Comparison of ENCODE assay signal across 8 mouse cellular contexts in genomic region chr13:100731462-100732046, GRCm38 (mm10). TPM values are rescaled to one million over a fixed set of nuclear protein-coding genes. Genes with fewer than 3 reads are reported as not detected.
DNase-seq lines count a peak whose midpoint lies in the region; ATAC-seq and TF ChIP-seq lines count a peak whose summit lies in the region.
"Not testable (repeated sequence)": the region's sequence is repeated elsewhere in the genome, so short reads cannot be mapped to it uniquely, and the experiment has no call there.

No protein-coding gene starts in this region.

- WGBS in embryonic facial prominence, embryonic 10.5 days = 93% methylated on average over 6 of the region's 6 CpGs
- 91% methylated on average over 5 of the region's 6 CpGs for WGBS in forebrain, embryonic 16.5 days
- 90% methylated on average over 5 of the region's 6 CpGs for WGBS in heart, embryonic 16.5 days
- 83% methylated on average over 6 of the region's 6 CpGs for WGBS in intestine, embryonic 15.5 days
- 91% methylated on average over 5 of the region's 6 CpGs for WGBS in limb, embryonic 14.5 days
- WGBS in lung, embryonic 16.5 days = 92% methylated on average over 5 of the region's 6 CpGs

- not testable (repeated sequence) for H3ac ChIP-seq in myocyte (ENCODE audit: control insufficient read depth, insufficient read length)

- H3K4me2 ChIP-seq in forebrain, embryonic 16.5 days (ENCODE audit: low read length) = peak overlapping the region; percentile 72; the same call in 1 of the 2 replicates
- H3K4me2 ChIP-seq in heart, embryonic 16.5 days (ENCODE audit: low read depth, low read length) = peak overlapping the region; percentile 86; the same call in 1 of the 2 replicates
- peak overlapping the region; percentile 60; the same call in 1 of the 2 replicates for H3K4me2 ChIP-seq in intestine, embryonic 15.5 days (replicated peaks)
- H3K4me2 ChIP-seq in limb, embryonic 14.5 days (replicated peaks; ENCODE audit: low read depth, low read length, severe bottlenecking) = peak overlapping the region; percentile 52; the same call in 1 of the 2 replicates
- peak overlapping the region; percentile 65; the same call in 1 of the 2 replicates for H3K4me2 ChIP-seq in lung, embryonic 16.5 days (ENCODE audit: low read depth, low read length)
- peak overlapping the region; percentile 85 for H3K4me2 ChIP-seq in myocyte (ENCODE audit: low read depth)

- H3K27ac ChIP-seq in embryonic facial prominence, embryonic 10.5 days (replicated peaks) = peak overlapping the region; percentile 93
- not testable (repeated sequence) for H3K27ac ChIP-seq in forebrain, embryonic 16.5 days (ENCODE audit: low read length); lung, embryonic 16.5 days (ENCODE audit: low read length)
- H3K27ac ChIP-seq in heart, embryonic 16.5 days (ENCODE audit: low read length) = peak overlapping the region; percentile 84
- peak overlapping the region; percentile 46; the same call in 1 of the 2 replicates for H3K27ac ChIP-seq in intestine, embryonic 15.5 days
- peak overlapping the region; percentile 94 for H3K27ac ChIP-seq in limb, embryonic 14.5 days (replicated peaks; ENCODE audit: low read depth, low read length)

- H3K4me1 ChIP-seq in embryonic facial prominence, embryonic 10.5 days = peaks cover 13% of the 10 kb centered on the region
- H3K4me1 ChIP-seq in forebrain, embryonic 16.5 days (replicated peaks; ENCODE audit: control insufficient read depth, insufficient read depth, low read length) = peaks cover 14% of the 10 kb centered on the region
- H3K4me1 ChIP-seq in heart, embryonic 16.5 days (ENCODE audit: control insufficient read depth, insufficient read depth, low read length) = peaks cover 17% of the 10 kb centered on the region
- H3K4me1 ChIP-seq in intestine, embryonic 15.5 days (replicated peaks); lung, embryonic 16.5 days (replicated peaks; ENCODE audit: control insufficient read depth, insufficient read depth, low read length): not testable (repeated sequence)
- peaks cover 10% of the 10 kb centered on the region for H3K4me1 ChIP-seq in limb, embryonic 14.5 days (ENCODE audit: control insufficient read depth, insufficient read depth, low read length)

- H3K36me3 ChIP-seq in embryonic facial prominence, embryonic 10.5 days (replicated peaks) = peaks cover 42% of the 10 kb centered on the region
- H3K36me3 ChIP-seq in forebrain, embryonic 16.5 days (ENCODE audit: control insufficient read depth, insufficient read depth); intestine, embryonic 15.5 days: not testable (repeated sequence)
- H3K36me3 ChIP-seq in heart, embryonic 16.5 days (ENCODE audit: control insufficient read depth, insufficient read depth) = peaks cover 10% of the 10 kb centered on the region
- peaks cover 29% of the 10 kb centered on the region for H3K36me3 ChIP-seq in limb, embryonic 14.5 days (ENCODE audit: control insufficient read depth, insufficient read depth, low read length)
- peaks cover 17% of the 10 kb centered on the region for H3K36me3 ChIP-seq in lung, embryonic 16.5 days (ENCODE audit: control insufficient read depth, insufficient read depth, low read length)
- peaks cover 26% of the 10 kb centered on the region for H3K36me3 ChIP-seq in myocyte (ENCODE audit: control insufficient read depth, insufficient read depth)

- TF ChIP-seq POLR2A in limb, embryonic 14.5 days (IDR thresholded peaks at IDR 0.05; ENCODE audit: borderline replicate concordance, extremely low read depth, insufficient read depth, insufficient read length); myocyte (IDR thresholded peaks at IDR 0.05; ENCODE audit: insufficient read length, low read depth): not testable (repeated sequence)

- DNase-seq in 3134 (ENCODE audit: extremely low read depth, insufficient read length, low spot score) = peak; percentile 18
- not testable (repeated sequence) for DNase-seq in embryonic facial prominence, embryonic 10.5 days (ENCODE audit: low spot score); limb, embryonic 14.5 days (ENCODE audit: low spot score)

- peaks cover 41% of the 10 kb centered on the region for H3K79me2 ChIP-seq in myocyte (ENCODE audit: control insufficient read depth, insufficient read depth)

- H3K9ac ChIP-seq in forebrain, embryonic 16.5 days (replicated peaks; ENCODE audit: low read depth, low read length); intestine, embryonic 15.5 days; limb, embryonic 14.5 days (ENCODE audit: low read depth, low read length, severe bottlenecking); lung, embryonic 16.5 days (ENCODE audit: low read length): not testable (repeated sequence)
- peak overlapping the region; percentile 65 for H3K9ac ChIP-seq in heart, embryonic 16.5 days (ENCODE audit: low read length)

- peak overlapping the region; percentile 90 for H3K4me3 ChIP-seq in embryonic facial prominence, embryonic 10.5 days
- H3K4me3 ChIP-seq in forebrain, embryonic 16.5 days (replicated peaks; ENCODE audit: low read length); intestine, embryonic 15.5 days (replicated peaks); lung, embryonic 16.5 days (ENCODE audit: low read length): not testable (repeated sequence)
- H3K4me3 ChIP-seq in heart, embryonic 16.5 days (ENCODE audit: low read length) = peak overlapping the region; percentile 83; the same call in 1 of the 2 replicates
- H3K4me3 ChIP-seq in limb, embryonic 14.5 days (replicated peaks; ENCODE audit: low read length) = peak overlapping the region; percentile 95
- peak overlapping the region; percentile 95 for H3K4me3 ChIP-seq in myocyte

- not testable (repeated sequence) for H3K27me3 ChIP-seq in embryonic facial prominence, embryonic 10.5 days (replicated peaks; ENCODE audit: low read depth, poor library complexity, severe bottlenecking); forebrain, embryonic 16.5 days (replicated peaks; ENCODE audit: control insufficient read depth, insufficient read depth, low read length); heart, embryonic 16.5 days (ENCODE audit: control insufficient read depth, insufficient read depth, low read length); intestine, embryonic 15.5 days (replicated peaks); limb, embryonic 14.5 days (ENCODE audit: control insufficient read depth, insufficient read depth, low read length); lung, embryonic 16.5 days (ENCODE audit: control insufficient read depth, insufficient read depth, low read depth, low read length); myocyte (ENCODE audit: control insufficient read depth, insufficient read depth, insufficient read length)

- H3K9me3 ChIP-seq in embryonic facial prominence, embryonic 10.5 days; forebrain, embryonic 16.5 days (ENCODE audit: control insufficient read depth, low read length); heart, embryonic 16.5 days (replicated peaks; ENCODE audit: control insufficient read depth, low read length); intestine, embryonic 15.5 days; limb, embryonic 14.5 days (ENCODE audit: control insufficient read depth, low read length); lung, embryonic 16.5 days (ENCODE audit: control insufficient read depth, low read length): not testable (repeated sequence)

- ATAC-seq in forebrain, embryonic 16.5 days; heart, embryonic 16.5 days (replicated peaks; ENCODE audit: extremely low read depth, insufficient read depth, low FRiP score); intestine, embryonic 15.5 days; limb, embryonic 14.5 days (ENCODE audit: low FRiP score, low read depth); lung, embryonic 16.5 days (ENCODE audit: low read depth): not testable (repeated sequence)

RNA-seq across cellular contexts. Expression of gene Cdk7, which starts 0.8 kb away (rescaled TPM):
- polyA plus RNA-seq in embryonic facial prominence, embryonic 10.5 days (2016; fragmentation: Nextera tagmentation; extraction: Ambion mirVana) = 114 and 119 TPM in 2 replicates
- polyA plus RNA-seq in forebrain, embryonic 16.5 days (2015; fragmentation: Nextera tagmentation; extraction: Ambion mirVana) = 56.5 and 56.9 TPM in 2 replicates
- polyA plus RNA-seq in heart, embryonic 16.5 days (2015; fragmentation: Nextera tagmentation; extraction: Ambion mirVana) = 64.4 and 67.7 TPM in 2 replicates
- polyA plus RNA-seq in intestine, embryonic 15.5 days (2015; fragmentation: Nextera tagmentation; extraction: Ambion mirVana) = 78.4 and 79.1 TPM in 2 replicates
- polyA plus RNA-seq in limb, embryonic 14.5 days (2012; rRNA removed) = 59.4 and 60.3 TPM in 2 replicates
- 94.8 and 96.4 TPM in 2 replicates for polyA plus RNA-seq in limb, embryonic 14.5 days (2014; fragmentation: Nextera tagmentation; extraction: Ambion mirVana)
- polyA plus RNA-seq in lung, embryonic 16.5 days (2015; fragmentation: Nextera tagmentation; extraction: Ambion mirVana) = 89.2 and 90.7 TPM in 2 replicates
- 23.6 TPM for polyA plus RNA-seq in myocyte (2012; fragmentation: generic; extraction: Trizol)

RNA-seq across cellular contexts. Expression of gene Mrps36, which starts 12.9 kb away (rescaled TPM):
- polyA plus RNA-seq in embryonic facial prominence, embryonic 10.5 days (2016; fragmentation: Nextera tagmentation; extraction: Ambion mirVana) = 124 and 129 TPM in 2 replicates
- polyA plus RNA-seq in forebrain, embryonic 16.5 days (2015; fragmentation: Nextera tagmentation; extraction: Ambion mirVana) = 112 and 119 TPM in 2 replicates
- 246 and 254 TPM in 2 replicates for polyA plus RNA-seq in heart, embryonic 16.5 days (2015; fragmentation: Nextera tagmentation; extraction: Ambion mirVana)
- polyA plus RNA-seq in intestine, embryonic 15.5 days (2015; fragmentation: Nextera tagmentation; extraction: Ambion mirVana) = 253 and 271 TPM in 2 replicates
- polyA plus RNA-seq in limb, embryonic 14.5 days (2012; rRNA removed) = 48.4 and 57.9 TPM in 2 replicates
- polyA plus RNA-seq in limb, embryonic 14.5 days (2014; fragmentation: Nextera tagmentation; extraction: Ambion mirVana) = 113 and 117 TPM in 2 replicates
- polyA plus RNA-seq in lung, embryonic 16.5 days (2015; fragmentation: Nextera tagmentation; extraction: Ambion mirVana) = 152 and 163 TPM in 2 replicates
- 126 TPM for polyA plus RNA-seq in myocyte (2012; fragmentation: generic; extraction: Trizol)

RNA-seq across cellular contexts. Expression of gene Cenph, which starts 44.1 kb away (rescaled TPM):
- polyA plus RNA-seq in embryonic facial prominence, embryonic 10.5 days (2016; fragmentation: Nextera tagmentation; extraction: Ambion mirVana) = 65.7 and 68.2 TPM in 2 replicates
- 13.4 and 14.7 TPM in 2 replicates for polyA plus RNA-seq in forebrain, embryonic 16.5 days (2015; fragmentation: Nextera tagmentation; extraction: Ambion mirVana)
- polyA plus RNA-seq in heart, embryonic 16.5 days (2015; fragmentation: Nextera tagmentation; extraction: Ambion mirVana) = 14.6 and 16.7 TPM in 2 replicates
- 30.8 and 31.4 TPM in 2 replicates for polyA plus RNA-seq in intestine, embryonic 15.5 days (2015; fragmentation: Nextera tagmentation; extraction: Ambion mirVana)
- polyA plus RNA-seq in limb, embryonic 14.5 days (2012; rRNA removed) = 22.1 and 29.4 TPM in 2 replicates
- 28.5 and 29.3 TPM in 2 replicates for polyA plus RNA-seq in limb, embryonic 14.5 days (2014; fragmentation: Nextera tagmentation; extraction: Ambion mirVana)
- 31.1 and 35.1 TPM in 2 replicates for polyA plus RNA-seq in lung, embryonic 16.5 days (2015; fragmentation: Nextera tagmentation; extraction: Ambion mirVana)
- 3.0 TPM for polyA plus RNA-seq in myocyte (2012; fragmentation: generic; extraction: Trizol)

RNA-seq across cellular contexts. Expression of gene Ccnb1, which starts 54.8 kb away (rescaled TPM):
- 411 and 420 TPM in 2 replicates for polyA plus RNA-seq in embryonic facial prominence, embryonic 10.5 days (2016; fragmentation: Nextera tagmentation; extraction: Ambion mirVana)
- 102 and 131 TPM in 2 replicates for polyA plus RNA-seq in forebrain, embryonic 16.5 days (2015; fragmentation: Nextera tagmentation; extraction: Ambion mirVana)
- polyA plus RNA-seq in heart, embryonic 16.5 days (2015; fragmentation: Nextera tagmentation; extraction: Ambion mirVana) = 187 and 205 TPM in 2 replicates
- polyA plus RNA-seq in intestine, embryonic 15.5 days (2015; fragmentation: Nextera tagmentation; extraction: Ambion mirVana) = 204 and 217 TPM in 2 replicates
- polyA plus RNA-seq in limb, embryonic 14.5 days (2012; rRNA removed) = 131 and 135 TPM in 2 replicates
- polyA plus RNA-seq in limb, embryonic 14.5 days (2014; fragmentation: Nextera tagmentation; extraction: Ambion mirVana) = 193 and 195 TPM in 2 replicates
- polyA plus RNA-seq in lung, embryonic 16.5 days (2015; fragmentation: Nextera tagmentation; extraction: Ambion mirVana) = 271 and 277 TPM in 2 replicates
- polyA plus RNA-seq in myocyte (2012; fragmentation: generic; extraction: Trizol) = 45.4 TPM
